Mouse (Mus musculus): ENCODE results near the gene Slfn1.
"Not testable (repeated sequence)": the region's sequence is repeated elsewhere in the genome, so short reads cannot be mapped to it uniquely, and the experiment has no call there.

Slfn1 gene

GRCm38 (mm10) chr11:83116597-83117227, at the start of gene Slfn1:
Gene Slfn1, plus strand, starts transcription at chr11:83116849.
- no peak for DNase-seq (ENCODE audit: low read depth, low spot score)

DNA sequence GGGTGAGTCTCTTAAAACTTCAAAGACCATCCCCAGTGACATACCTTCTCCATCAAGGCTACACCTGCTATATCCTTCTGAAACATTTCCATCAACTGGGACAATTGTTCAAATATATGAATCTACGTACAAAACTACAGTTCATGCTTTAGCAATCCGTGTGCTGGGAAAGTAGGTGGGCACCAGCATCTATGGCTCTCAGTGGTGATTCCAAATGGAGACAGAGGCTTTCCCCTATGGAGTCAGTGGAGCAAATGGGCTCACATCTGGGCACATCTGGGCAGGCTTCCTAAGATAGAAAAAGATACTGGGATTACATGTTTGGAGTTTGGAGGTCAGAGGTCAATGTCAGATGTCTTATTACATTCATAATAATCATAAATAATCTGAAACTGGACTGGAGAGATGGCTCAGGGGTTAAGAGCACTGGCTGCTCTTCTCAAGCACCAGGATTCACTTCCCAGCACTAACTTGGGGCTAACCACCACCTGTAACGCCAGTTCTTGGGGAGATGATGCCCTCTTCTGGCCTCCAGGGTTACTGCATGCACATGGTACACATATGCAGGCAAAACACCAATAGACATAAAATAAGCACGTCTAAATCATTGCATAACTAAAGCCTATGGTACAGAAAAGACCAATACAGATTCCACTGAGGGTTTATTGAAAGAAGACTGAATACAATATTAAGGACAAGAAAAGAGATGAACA, 48.5 kb upstream of the Slfn1 start:
- DNase-seq (ENCODE audit: low read depth, low spot score): no peak

- no peak for DNase-seq (ENCODE audit: low read depth, low spot score)
Measured at GRCm38 (mm10) chr11:83070321-83070970, 46.2 kb upstream of the Slfn1 start.

DNA sequence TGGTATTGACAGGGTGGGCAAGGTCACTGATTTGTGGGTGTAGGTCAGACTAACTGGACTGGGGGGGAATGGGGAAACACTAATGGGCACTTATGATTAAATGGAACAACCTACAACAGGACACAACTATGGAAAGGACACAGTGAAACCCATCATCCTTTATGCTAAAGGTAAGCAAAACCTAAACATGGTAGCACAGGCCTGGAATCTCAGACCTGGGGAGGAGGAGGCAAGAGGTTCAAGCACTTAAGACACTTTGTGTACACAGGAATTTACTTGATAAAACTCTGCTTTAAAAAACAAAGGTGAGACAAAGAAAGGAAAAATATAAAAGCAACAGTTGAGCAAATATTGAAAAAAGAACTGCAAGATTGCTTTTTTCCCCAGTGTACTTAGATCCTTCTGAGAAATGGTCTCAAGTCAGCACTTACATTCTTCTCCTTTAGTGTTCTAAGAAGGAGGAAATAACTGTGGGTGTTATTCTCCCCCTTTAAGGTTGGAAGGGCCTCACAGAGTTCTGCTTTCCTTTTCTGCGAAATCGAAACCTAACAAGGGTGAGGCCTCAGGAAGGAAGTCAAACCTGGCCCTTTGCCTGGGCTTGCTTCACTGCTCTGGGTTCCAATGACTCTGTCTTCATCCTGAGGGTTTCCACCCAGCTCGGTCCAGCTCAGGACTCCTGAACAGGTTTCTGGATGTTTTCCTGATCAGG, 38.8 kb upstream of the Slfn1 start:
- DNase-seq (ENCODE audit: low read depth, low spot score): no peak

DNA sequence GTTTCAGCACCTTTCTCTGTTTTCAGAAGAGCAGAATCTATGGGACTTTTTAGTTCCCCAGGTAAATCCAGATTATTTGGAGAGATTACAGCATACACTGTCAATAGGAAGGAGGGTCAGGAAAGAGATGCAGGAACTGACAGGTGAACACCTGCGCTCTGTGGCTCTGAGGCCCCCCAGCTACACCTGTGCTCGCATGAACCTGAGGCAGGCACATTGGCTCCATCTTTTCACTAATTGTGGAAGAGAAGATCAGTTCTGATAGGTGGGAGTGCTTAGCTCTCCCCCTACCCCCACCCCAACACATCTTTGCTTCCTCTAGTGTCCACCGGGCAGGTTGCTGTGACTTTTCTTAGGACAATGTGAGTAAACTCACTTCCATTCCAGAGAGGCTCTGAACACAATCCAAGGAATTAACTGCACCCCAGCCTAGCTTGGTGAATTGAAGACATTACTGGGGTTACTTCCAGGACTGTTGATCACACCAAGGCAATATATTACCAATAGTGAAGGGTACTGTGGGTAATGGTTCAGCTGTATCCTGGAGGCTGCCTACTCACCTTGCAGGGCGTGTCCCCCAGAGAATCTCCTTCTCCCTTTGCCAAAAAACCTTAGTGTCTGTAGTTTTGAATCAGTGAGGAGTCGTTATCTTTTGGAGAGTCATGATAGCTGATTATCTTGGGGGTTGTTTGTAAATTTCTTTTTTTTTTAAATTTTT, 38.1 kb upstream of the Slfn1 start:
- no peak for DNase-seq (ENCODE audit: low read depth, low spot score)

DNA sequence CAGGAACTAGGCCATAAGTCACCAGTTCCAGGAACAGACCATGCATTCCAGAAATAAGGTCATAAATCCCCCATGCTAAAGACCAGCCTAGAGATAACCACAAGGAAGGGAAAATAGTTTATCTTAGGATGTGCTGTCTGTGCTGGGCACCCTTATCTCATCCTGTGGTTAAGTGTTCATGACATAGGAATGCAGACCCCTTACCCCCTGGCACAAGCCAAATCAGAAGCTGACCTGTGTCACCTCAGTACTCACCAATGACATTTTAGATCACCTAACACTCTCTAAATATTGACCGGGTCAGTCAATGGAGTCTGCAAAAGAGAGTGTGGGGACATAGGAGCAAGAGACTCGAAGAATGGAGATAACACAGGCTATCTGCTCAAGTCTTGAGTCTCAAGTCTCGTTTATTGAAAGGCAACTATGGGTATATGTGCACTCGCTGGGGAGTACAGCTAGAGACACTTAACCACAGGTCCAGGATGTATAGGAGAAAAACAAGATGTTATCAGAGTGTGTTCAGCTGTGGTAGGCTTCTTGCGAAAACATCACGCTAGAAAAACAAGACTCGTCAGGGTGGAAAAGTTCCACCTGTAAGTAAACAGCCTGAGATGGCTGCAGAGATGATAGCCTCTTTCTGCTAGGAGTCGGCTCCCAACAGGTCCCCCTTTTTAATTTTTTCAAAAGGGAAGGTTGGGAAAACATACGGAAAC, 37.0 kb upstream of the Slfn1 start:
- no peak for DNase-seq (ENCODE audit: low read depth, low spot score)

DNA sequence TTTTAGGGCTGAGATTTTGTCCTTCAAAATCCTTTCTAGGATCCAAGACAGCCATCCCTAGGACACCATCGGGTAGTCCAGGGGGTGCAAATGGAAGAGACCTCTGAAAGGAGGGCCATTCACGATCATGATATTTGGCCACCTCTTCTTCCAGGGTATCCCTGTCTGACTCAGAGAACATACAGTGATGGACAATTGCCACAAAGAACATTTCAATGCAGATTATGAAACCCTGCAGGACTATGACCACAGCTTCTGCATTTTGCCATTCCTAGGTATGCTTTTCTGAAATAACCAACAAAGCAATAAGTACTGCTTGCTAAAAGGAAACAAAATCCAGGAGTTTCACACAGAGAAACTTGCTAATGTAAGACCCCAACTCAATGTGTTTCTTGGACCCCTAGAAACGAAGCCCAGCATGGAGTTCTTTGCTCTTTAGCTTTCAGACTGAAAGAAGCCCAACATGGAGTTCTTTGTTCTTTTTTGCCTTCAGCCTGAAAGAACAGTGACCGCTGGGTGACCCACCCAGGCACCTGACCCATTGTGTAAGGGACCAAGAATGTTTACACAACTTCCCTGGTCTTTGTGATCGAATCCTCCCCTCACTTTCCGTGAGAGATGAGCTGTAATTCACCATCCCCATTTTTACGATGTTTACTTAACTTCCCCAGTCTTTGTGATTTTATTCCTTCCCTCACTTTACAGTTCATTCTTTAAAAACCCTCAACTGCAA, 33.7 kb upstream of the Slfn1 start:
- DNase-seq (ENCODE audit: low read depth, low spot score): no peak

DNA sequence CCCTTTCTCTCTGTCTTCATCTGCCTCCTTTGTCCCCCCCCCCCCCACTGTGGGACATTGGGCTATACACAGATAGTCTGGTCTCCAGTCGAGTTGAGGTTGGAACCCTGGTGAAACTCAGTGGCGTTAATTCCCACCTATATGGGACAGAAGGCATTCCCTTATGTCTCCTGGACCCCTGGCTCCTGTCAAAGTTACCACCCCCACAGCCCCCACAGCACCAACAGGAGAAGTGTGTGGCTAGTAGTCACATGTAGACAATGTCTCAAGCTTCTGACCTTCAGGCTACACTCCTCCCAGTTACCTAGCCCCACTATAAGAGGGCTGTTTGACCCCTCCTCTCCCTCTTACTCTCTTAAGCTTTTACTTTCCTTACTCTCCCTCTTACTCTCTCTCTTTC, 32.5 kb upstream of the Slfn1 start:
- DNase-seq (ENCODE audit: low read depth, low spot score): no peak

- DNase-seq (ENCODE audit: low read depth, low spot score): no peak
Measured at GRCm38 (mm10) chr11:83084761-83085160, 31.9 kb upstream of the Slfn1 start.

DNA sequence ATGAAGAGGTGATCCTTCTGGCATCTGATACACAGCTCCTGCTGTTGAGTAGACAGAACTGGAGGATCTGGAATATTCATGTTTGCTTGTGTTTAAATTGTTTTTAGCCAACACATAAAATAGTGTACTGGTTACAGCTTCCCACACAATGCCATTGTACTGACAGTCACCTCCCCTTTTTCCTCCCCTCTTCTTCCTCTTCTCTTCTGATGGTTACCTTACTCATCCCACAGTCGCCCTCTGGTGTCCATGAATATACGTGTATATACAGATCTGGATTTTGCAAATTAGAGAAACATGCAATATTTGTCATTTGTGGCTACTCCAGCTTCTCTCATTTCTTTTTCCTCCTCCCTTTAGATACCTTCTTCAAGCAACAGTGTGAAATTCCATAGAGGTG, 1.5 kb upstream of the Slfn1 start:
- no peak for DNase-seq (ENCODE audit: low read depth, low spot score)

GRCm38 (mm10) chr11:83118056-83118455, 1.4 kb downstream of the Slfn1 start:
- no peak for DNase-seq (ENCODE audit: low read depth, low spot score)

GRCm38 (mm10) chr11:83121131-83121685, 4.6 kb downstream of the Slfn1 start:
- no peak for DNase-seq (ENCODE audit: low read depth, low spot score)

DNA sequence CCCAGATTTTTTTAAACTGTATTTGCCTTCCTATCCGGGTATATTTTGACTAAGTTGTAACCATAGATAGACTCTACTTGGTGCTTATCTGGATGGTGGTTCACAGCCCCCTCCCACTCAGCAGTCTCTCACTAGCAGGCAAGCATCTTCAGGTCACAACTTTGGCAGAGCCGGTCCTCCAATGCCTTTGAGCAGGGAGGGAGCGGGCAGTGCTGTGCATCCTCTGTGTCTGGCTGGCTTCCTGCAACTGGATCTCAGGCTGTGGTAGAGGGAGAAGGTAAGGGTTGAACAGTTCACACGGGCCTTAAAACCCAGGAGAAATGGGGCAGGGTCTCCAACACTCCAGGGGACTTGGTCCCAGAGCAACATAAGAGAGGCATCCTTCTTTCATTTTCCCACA, 6.5 kb downstream of the Slfn1 start:
- DNase-seq (ENCODE audit: low read depth, low spot score): no peak

- DNase-seq (ENCODE audit: low read depth, low spot score): no peak
Measured at GRCm38 (mm10) chr11:83124906-83125305, 8.3 kb downstream of the Slfn1 start.

DNA sequence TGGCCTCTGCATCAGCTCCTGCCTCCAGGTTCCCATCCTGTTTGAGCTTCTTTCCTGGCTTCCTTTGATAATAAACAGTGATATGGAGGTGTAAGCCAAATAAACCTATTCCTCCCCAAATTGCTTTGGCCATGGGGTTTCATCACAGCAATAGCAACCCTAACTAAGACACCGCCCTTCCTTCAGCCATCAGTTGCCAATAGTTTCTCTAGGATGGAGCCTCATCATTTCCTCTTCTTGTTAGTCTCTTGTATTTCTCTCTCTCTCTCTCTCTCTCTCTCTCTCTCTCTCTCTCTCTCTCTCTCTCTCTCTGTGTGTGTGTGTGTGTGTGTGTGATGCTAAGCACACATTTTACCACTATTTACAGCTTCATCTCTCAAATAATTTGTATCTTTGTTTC, 9.0 kb downstream of the Slfn1 start:
- DNase-seq (ENCODE audit: low read depth, low spot score): not testable (repeated sequence)

DNA sequence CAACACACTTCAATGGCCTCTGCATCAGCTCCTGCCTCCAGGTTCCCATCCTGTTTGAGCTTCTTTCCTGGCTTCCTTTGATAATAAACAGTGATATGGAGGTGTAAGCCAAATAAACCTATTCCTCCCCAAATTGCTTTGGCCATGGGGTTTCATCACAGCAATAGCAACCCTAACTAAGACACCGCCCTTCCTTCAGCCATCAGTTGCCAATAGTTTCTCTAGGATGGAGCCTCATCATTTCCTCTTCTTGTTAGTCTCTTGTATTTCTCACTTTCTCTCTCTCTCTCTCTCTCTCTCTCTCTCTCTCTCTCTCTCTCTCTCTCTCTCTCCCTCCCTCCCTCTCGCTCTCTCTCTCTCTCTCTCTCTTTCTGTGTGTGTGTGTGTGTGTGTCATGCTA, 20.6 kb downstream of the Slfn1 start:
- not testable (repeated sequence) for DNase-seq (ENCODE audit: low read depth, low spot score)

GRCm38 (mm10) chr11:83148939-83149338, 32.3 kb downstream of the Slfn1 start:
- DNase-seq (ENCODE audit: low read depth, low spot score): not testable (repeated sequence)

All from embryo, embryonic 11.5 days (tissue).